Mouse (Mus musculus) neural tube, embryonic 12.5 days (tissue): ENCODE measurements around the gene Ifi209. TPM values are rescaled to one million over a fixed set of nuclear protein-coding genes. Genes with fewer than 3 reads are reported as not detected.

ENCODE experiments used
- ATAC-seq: fragments of 200-750 bp; cut with Nextera tagmentation; 2 replicates; pipeline ENCODE4 v1.8.0; 2017; ENCODE audit warnings: low read depth, mild to moderate bottlenecking, moderate TSS enrichment, moderate library complexity; ENCODE audit not compliant: low FRiP score
- H3K27ac ChIP-seq: fragments of 300-500 bp; sonication (generic); 2 replicates; pipeline ENCODE4 v1.5.1; 2016
- H3K27me3 ChIP-seq: fragments of 300-500 bp; sonication (generic); replicated peaks from 2 replicates; pipeline ENCODE4 v1.6.1; 2016; ENCODE audit warnings: mild to moderate bottlenecking
- H3K36me3 ChIP-seq: fragments of 300-500 bp; sonication (generic); 2 replicates; pipeline ENCODE4 v1.6.1; 2016; ENCODE audit warnings: mild to moderate bottlenecking
- H3K4me1 ChIP-seq: fragments of 300-500 bp; sonication (generic); 2 replicates; pipeline ENCODE4 v1.6.1; 2016
- H3K4me2 ChIP-seq: fragments of 300-500 bp; sonication (generic); replicated peaks from 2 replicates; pipeline ENCODE4 v1.6.1; 2016; ENCODE audit warnings: mild to moderate bottlenecking
- H3K4me3 ChIP-seq: fragments of 300-500 bp; sonication (generic); 2 replicates; pipeline ENCODE4 v1.5.1; 2016
- H3K9ac ChIP-seq: fragments of 300-500 bp; sonication (generic); 2 replicates; pipeline ENCODE4 v1.6.1; 2016; ENCODE audit warnings: mild to moderate bottlenecking
- H3K9me3 ChIP-seq: fragments of 300-500 bp; sonication (generic); 2 replicates; pipeline ENCODE4 v1.6.1; 2016; ENCODE audit warnings: mild to moderate bottlenecking
- WGBS: fragments of 180-500 bp; shearing (Covaris S2); methylation state at CpG from one replicate; pipeline ENCODE4 v1.1.7; 2016; 5-methylcytosine and 5-hydroxymethylcytosine counted together
- microRNA-seq: library from miRNA; unstranded; fragments of <30 nt; microRNA quantifications from one replicate; pipeline ENCODE4, GENCODE M21; 2017
- polyA plus RNA-seq: library from polyadenylated mRNA; unstranded; fragments of >200 nt; fragmentation: Nextera tagmentation; extraction: Ambion mirVana; gene quantifications from 2 replicates; pipeline ENCODE4 v1.2.1, GENCODE M21; 2016

Gene Ifi209
- polyA plus RNA-seq, 1 experiment from 2014 or later = not detected

DNA sequence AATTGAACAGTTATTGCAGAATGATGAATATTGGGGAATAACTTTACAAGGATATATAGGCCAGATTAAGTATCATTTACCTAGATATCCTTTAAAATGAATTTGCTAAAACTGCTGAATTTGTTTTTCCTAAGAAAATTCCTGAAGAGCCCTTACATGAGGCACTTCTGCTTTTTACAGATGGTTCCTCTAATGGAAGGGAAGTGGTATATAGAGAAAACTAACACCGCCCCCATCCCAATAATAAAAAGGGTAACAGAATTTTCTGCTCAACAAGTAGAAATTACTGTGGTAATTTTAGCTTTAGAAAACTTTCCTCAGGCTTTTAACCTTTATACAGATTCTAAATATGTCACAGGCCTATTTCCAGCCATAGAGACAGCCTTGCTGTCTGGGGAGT, 63.6 kb downstream of the Ifi209 start:
- Histone ChIP-seq H3K36me3 (no peaks in the 10 kb centered on the region), H3K4me3 (no peak overlapping the region), H3K9me3 (no peaks in the 10 kb centered on the region), H3K9ac (no peak overlapping the region), H3K4me2 (no peak overlapping the region), H3K27ac (no peak overlapping the region), H3K4me1 (no peaks in the 10 kb centered on the region), H3K27me3 (no peaks in the 10 kb centered on the region)
- ATAC-seq = no peak
- 98% methylated on average over 1 of the region's 1 CpGs for WGBS

Small RNA genes within 50 kb of the gene (microRNA-seq; reads per million reads assigned to microRNA genes)
- gene Gm44339 = not detected

Other genes with a start within 250 kb of the Ifi209 start
- not detected in 2 replicates for gene Ifi206, start 139.9 kb upstream of the Ifi209 start, polyA plus RNA-seq
- gene Ifi214, start 95.0 kb upstream of the Ifi209 start, polyA plus RNA-seq = not detected in 2 replicates
- gene Ifi213, start 31.6 kb upstream of the Ifi209 start, polyA plus RNA-seq = not detected in 2 replicates
- not detected in 2 replicates for gene Ifi208, start 42.8 kb downstream of the Ifi209 start, polyA plus RNA-seq
- gene Ifi207, start 110.8 kb downstream of the Ifi209 start, polyA plus RNA-seq = 0.34 and 0.41 TPM in 2 replicates
- 0.61 and 0.89 TPM in 2 replicates for gene Ifi204, start 136.0 kb downstream of the Ifi209 start, polyA plus RNA-seq